Mouse (Mus musculus) cortical plate, adult 2 months (tissue): ENCODE results near the gene Ubac2.

ENCODE experiments used
- CTCF ChIP-seq: fragments of 200-500 bp; IDR thresholded peaks from 2 replicates; pipeline ENCODE4 v1.5.1; 2011; ENCODE audit warnings: mild to moderate bottlenecking, control low read depth, low read length; ENCODE audit not compliant: insufficient read depth; ENCODE audit errors: extremely low read depth
- POLR2A ChIP-seq: fragments of 200-500 bp; IDR thresholded peaks from 2 replicates; pipeline ENCODE4 v1.6.1; 2011; ENCODE audit warnings: mild to moderate bottlenecking, low read length, control low read depth; ENCODE audit not compliant: insufficient read depth; ENCODE audit errors: extremely low read depth

DNA sequence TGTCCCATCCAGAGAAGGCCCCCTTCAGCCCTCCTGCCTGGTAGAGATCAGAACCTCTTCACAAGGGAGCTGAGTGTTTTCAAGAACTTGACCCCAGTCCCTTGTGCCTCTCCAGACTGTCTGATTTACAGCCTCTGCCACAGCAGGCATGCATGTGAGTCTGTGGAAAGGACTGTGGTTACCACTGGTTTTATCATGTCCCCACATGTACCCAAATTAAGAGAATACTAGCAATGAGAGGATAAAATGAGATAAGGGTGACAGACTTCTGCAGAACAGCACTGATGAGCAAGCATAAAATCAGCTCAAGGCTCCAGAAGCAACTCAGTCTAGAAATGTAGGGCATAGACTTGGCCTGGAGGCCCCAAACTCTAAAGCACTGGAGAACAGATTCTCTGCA, 145.5 kb downstream of the Ubac2 start:
- TF ChIP-seq CTCF (no peak), POLR2A (no peak)
